Mouse (Mus musculus): ENCODE measurements around the gene Tfpt. TPM values are rescaled to one million over a fixed set of nuclear protein-coding genes. Genes with fewer than 3 reads are reported as not detected.
"Not testable (repeated sequence)": the region's sequence is repeated elsewhere in the genome, so short reads cannot be mapped to it uniquely, and the experiment has no call there.

Gene Tfpt
- polyA plus RNA-seq, 1 experiment: 3.3 TPM

DNA sequence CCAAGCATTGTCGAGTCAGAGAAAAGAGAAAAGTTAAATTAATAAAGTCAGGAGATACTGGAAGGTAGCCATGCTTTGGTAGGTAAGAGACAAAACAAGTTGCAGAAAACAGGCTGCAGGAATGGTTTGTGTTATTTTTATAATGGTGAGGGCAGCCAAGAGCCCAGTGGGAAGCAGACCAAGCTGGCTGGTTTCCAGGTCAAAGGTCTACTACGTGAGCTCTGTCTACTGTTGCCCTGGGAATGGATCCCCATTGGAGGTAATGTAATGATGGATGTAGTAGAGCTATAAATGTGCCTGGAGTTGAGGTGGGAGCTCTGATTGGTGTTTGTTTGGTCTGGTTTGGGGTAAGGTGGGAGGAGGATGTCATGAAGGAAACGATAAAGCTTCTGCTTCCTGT lies 20.6 kb downstream of the Tfpt start:
- H3K27me3 ChIP-seq (ENCODE audit: control insufficient read depth): peaks cover 2% of the 10 kb centered on the region; the same call in 1 of the 2 replicates
- no peaks in the 10 kb centered on the region for H3K4me1 ChIP-seq (ENCODE audit: control insufficient read depth)
- H3K36me3 ChIP-seq (ENCODE audit: control insufficient read depth): no peaks in the 10 kb centered on the region
- H3K9me3 ChIP-seq (ENCODE audit: control insufficient read depth, low read length): no peaks in the 10 kb centered on the region
- H3K4me3 ChIP-seq (replicated peaks): no peak overlapping the region
- TF ChIP-seq GATA1 (IDR thresholded peaks at IDR 0.05; ENCODE audit: low read length) (no peak), TAL1 (IDR thresholded peaks at IDR 0.05; ENCODE audit: low read length) (no peak)

DNA sequence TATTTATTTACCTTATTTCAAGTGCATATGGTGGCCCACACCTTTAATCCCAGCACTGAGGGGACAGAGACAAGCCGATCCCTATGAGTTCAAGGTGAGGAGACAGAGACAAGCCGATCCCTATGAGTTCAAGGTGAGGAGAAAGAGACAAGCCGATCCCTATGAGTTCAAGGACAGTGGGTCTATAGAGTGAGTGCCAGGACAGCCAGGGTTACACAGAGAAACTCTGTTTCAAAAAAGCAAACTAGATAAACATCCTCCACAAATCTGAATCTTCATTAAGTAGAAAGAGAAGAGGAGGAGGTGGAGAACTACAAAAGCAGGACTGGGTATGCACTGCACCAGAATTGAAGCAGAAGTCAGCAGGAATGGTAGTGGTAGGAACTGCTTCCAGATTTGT lies 21.1 kb downstream of the Tfpt start:
- Histone ChIP-seq H3K4me3 (replicated peaks) (no peak overlapping the region), H3K9me3 (ENCODE audit: control insufficient read depth, low read length) (no peaks in the 10 kb centered on the region), H3K4me1 (ENCODE audit: control insufficient read depth) (no peaks in the 10 kb centered on the region), H3K27me3 (ENCODE audit: control insufficient read depth) (peaks cover 2% of the 10 kb centered on the region; the same call in 1 of the 2 replicates), H3K36me3 (ENCODE audit: control insufficient read depth) (no peaks in the 10 kb centered on the region)
- TF ChIP-seq GATA1 (IDR thresholded peaks at IDR 0.05; ENCODE audit: low read length) (no peak), TAL1 (IDR thresholded peaks at IDR 0.05; ENCODE audit: low read length) (no peak)

DNA sequence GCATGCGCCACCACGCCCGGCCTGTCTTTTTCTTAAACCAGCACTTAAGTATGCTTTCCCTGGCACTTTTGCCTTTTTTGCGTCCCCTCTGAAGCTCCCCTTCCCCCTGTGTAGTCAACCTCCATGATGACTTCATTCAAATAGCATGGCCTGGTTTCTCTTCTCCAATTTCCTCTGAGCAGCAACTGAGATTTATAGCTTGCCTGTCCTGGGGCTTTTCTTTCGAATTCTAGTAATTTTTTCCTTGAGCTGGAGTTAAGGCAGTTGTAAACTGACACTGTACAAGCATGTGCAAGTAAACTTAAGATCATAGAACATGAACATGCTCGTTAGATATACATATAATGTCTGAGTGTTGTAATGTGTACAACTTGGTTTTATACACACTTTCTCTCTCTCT lies 22.3 kb downstream of the Tfpt start:
- Histone ChIP-seq H3K4me1 (ENCODE audit: control insufficient read depth) (no peaks in the 10 kb centered on the region), H3K36me3 (ENCODE audit: control insufficient read depth) (no peaks in the 10 kb centered on the region), H3K4me3 (replicated peaks) (no peak overlapping the region), H3K27me3 (ENCODE audit: control insufficient read depth) (no peaks in the 10 kb centered on the region), H3K9me3 (ENCODE audit: control insufficient read depth, low read length) (no peaks in the 10 kb centered on the region)
- TF ChIP-seq TAL1 (IDR thresholded peaks at IDR 0.05; ENCODE audit: low read length): no peak
- no peak for TF ChIP-seq GATA1 (IDR thresholded peaks at IDR 0.05; ENCODE audit: low read length)

DNA sequence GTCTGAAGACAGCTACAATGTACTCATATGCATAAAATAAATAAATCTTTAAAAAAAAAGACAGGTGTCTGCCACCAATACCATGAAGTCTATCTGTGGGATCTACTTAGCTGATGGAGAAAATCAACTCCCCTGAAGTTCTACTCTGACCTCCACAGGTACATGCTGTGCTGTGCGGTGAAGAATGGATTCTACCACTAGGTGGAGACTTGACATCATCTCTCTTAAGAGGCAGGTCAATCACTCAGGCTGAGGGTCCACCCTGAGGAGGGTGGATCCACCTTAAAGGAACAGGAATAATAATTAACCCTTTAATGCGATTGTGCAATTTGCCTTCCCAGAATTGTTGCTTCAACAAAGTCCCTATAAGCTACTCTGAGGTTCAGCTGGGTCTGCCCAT lies 22.9 kb downstream of the Tfpt start:
- H3K27me3 ChIP-seq (ENCODE audit: control insufficient read depth): no peaks in the 10 kb centered on the region
- H3K36me3 ChIP-seq (ENCODE audit: control insufficient read depth): no peaks in the 10 kb centered on the region
- no peak overlapping the region for H3K4me3 ChIP-seq (replicated peaks)
- H3K9me3 ChIP-seq (ENCODE audit: control insufficient read depth, low read length): no peaks in the 10 kb centered on the region
- TF ChIP-seq TAL1 (IDR thresholded peaks at IDR 0.05; ENCODE audit: low read length): no peak
- H3K4me1 ChIP-seq (ENCODE audit: control insufficient read depth): no peaks in the 10 kb centered on the region

DNA sequence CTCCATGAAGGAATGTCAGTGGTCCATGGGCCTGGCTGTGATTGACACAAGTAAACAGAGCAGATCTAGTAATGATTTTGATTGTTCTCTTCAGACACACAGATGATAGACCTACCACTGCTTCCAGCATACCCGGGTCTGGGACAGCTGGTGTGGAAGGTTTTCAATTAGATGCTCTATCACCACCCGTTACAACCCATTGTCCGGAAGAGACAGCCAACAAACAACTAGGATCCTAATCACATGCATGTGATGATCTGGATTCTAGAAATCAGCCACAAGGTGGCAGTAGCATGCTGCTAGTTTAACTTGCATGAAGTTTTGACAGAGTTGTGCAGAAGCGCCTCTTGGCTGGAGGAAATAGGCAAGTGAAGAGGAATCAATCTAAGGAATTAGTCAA lies 28.6 kb downstream of the Tfpt start:
- no peaks in the 10 kb centered on the region for H3K36me3 ChIP-seq (ENCODE audit: control insufficient read depth)
- H3K4me1 ChIP-seq (ENCODE audit: control insufficient read depth): no peaks in the 10 kb centered on the region
- H3K9me3 ChIP-seq (ENCODE audit: control insufficient read depth, low read length): no peaks in the 10 kb centered on the region
- no peak for TF ChIP-seq TAL1 (IDR thresholded peaks at IDR 0.05; ENCODE audit: low read length)
- TF ChIP-seq GATA1 (IDR thresholded peaks at IDR 0.05; ENCODE audit: low read length): no peak
- no peaks in the 10 kb centered on the region for H3K27me3 ChIP-seq (ENCODE audit: control insufficient read depth)
- no peak overlapping the region for H3K4me3 ChIP-seq (replicated peaks)

DNA sequence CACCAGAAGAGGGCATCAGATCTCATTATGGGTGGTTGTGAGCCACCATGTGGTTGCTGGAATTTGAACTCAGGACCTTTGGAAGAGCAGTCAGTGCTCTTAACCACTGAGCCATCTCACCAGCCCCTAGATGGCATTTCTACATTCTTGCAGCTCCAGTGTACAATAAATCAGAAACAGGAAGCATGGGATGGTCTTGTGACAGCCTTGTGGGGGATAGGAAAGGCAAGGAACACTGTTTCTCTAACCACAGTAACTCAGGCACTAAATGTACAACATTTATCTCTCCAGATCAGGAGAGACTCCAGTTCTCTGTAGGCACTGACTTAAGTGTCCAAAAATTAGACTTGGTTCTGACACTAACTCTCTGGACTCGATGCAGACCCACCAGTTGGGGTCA lies 32.0 kb downstream of the Tfpt start:
- H3K36me3 ChIP-seq (ENCODE audit: control insufficient read depth); H3K4me3 ChIP-seq (replicated peaks); H3K27me3 ChIP-seq (ENCODE audit: control insufficient read depth); H3K9me3 ChIP-seq (ENCODE audit: control insufficient read depth, low read length); H3K4me1 ChIP-seq (ENCODE audit: control insufficient read depth): not testable (repeated sequence)

DNA sequence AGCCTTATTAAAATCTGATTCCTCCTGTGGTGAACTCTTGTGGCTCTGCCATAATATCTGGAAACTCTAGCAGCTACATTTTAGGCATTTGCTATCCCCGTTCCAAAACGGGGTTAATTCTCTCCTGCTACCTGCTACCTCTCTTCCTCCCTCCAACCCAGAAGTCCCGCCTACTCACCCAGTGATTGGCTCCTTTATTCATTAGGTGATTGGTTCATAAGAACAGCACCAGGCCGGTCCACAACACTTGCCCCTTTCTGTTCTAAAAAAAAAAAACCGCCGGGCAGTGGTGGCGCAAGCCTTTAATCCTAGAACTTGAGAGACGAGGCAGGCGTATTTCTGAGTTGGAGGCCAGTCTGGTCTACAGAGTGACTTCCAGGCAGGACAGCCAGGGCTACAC lies 34.6 kb downstream of the Tfpt start:
- no peaks in the 10 kb centered on the region for H3K36me3 ChIP-seq (ENCODE audit: control insufficient read depth)
- H3K27me3 ChIP-seq (ENCODE audit: control insufficient read depth): no peaks in the 10 kb centered on the region
- H3K9me3 ChIP-seq (ENCODE audit: control insufficient read depth, low read length): no peaks in the 10 kb centered on the region
- H3K4me3 ChIP-seq (replicated peaks): peak overlapping the region; percentile 48
- H3K4me1 ChIP-seq (ENCODE audit: control insufficient read depth): peaks cover 6% of the 10 kb centered on the region
- TF ChIP-seq TAL1 (IDR thresholded peaks at IDR 0.05; ENCODE audit: low read length) (no peak), GATA1 (IDR thresholded peaks at IDR 0.05; ENCODE audit: low read length) (no peak)

DNA sequence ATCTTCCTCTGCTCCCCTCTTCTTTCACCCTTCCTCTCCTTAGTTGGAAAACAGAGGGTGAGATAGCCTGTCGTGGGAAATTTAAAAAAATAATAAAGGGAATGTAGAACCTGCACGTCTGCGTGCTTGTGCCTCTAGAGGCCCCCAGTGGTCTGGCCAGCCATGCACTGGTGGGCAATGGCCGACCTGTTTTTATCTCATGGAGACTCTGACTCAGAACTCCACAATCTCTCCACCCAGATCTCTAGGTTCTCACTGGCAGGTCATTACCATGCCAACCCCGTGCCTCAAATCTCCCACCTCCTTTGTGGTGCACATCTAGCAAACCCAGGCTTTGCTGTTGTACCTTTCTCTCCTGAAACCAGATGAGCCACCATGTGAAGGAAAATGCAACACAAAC lies 35.0 kb downstream of the Tfpt start:
- no peaks in the 10 kb centered on the region for H3K9me3 ChIP-seq (ENCODE audit: control insufficient read depth, low read length)
- peak overlapping the region; percentile 48 for H3K4me3 ChIP-seq (replicated peaks)

DNA sequence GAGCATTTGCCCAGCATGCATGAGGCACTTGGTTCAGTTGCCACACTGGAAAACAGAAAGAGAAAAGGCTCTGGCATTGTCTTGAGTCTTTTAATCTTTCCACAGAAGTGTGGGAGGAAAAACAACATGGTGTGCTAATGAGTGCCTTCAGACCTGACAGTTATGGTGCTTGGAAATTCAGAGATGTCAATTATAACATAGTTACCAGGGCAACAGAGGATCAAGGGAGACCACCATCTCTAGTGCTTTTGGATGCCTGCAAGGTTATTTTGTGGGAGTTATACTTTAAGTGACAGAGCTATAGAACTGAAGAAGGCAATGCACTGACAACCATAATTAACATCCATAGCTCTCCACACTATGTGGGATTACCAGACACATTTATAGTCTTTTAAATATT lies 35.9 kb downstream of the Tfpt start:
- Histone ChIP-seq H3K4me3 (replicated peaks) (no peak overlapping the region), H3K9me3 (ENCODE audit: control insufficient read depth, low read length) (no peaks in the 10 kb centered on the region), H3K36me3 (ENCODE audit: control insufficient read depth) (no peaks in the 10 kb centered on the region), H3K27me3 (ENCODE audit: control insufficient read depth) (no peaks in the 10 kb centered on the region), H3K4me1 (ENCODE audit: control insufficient read depth) (peaks cover 6% of the 10 kb centered on the region)
- TF ChIP-seq TAL1 (IDR thresholded peaks at IDR 0.05; ENCODE audit: low read length) (no peak), GATA1 (IDR thresholded peaks at IDR 0.05; ENCODE audit: low read length) (no peak)

More for the DNA sequence above, 35.0 kb downstream of the Tfpt start:
- Histone ChIP-seq H3K36me3 (ENCODE audit: control insufficient read depth) (no peaks in the 10 kb centered on the region), H3K27me3 (ENCODE audit: control insufficient read depth) (no peaks in the 10 kb centered on the region), H3K4me1 (ENCODE audit: control insufficient read depth) (peaks cover 6% of the 10 kb centered on the region)
- TF ChIP-seq GATA1 (IDR thresholded peaks at IDR 0.05; ENCODE audit: low read length) (0 out of 2 replicates have a peak, but pooled peaks have one; percentile 8), TAL1 (IDR thresholded peaks at IDR 0.05; ENCODE audit: low read length) (no peak)

DNA sequence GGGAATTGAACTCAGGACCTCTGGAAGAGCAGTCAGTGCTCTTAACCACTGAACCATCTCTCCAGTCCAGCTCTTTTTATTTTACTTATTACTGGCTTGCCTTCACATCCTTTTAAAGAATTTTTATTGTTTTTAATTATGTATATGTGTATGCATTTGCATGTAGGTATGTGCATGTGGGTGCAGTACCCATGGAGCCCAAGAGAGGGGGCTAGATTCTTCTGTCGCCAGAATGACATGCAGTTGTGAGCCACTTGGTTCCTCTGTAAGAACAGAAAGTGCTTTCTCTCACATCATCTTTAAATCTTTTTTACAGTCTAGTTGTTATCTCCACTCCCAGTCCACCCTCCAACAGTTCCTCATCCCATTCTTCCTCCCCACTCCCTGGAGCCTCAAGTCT lies 38.2 kb downstream of the Tfpt start:
- no peak for TF ChIP-seq TAL1 (IDR thresholded peaks at IDR 0.05; ENCODE audit: low read length)
- no peak for TF ChIP-seq GATA1 (IDR thresholded peaks at IDR 0.05; ENCODE audit: low read length)
- Histone ChIP-seq H3K4me1 (ENCODE audit: control insufficient read depth) (peaks cover 6% of the 10 kb centered on the region), H3K27me3 (ENCODE audit: control insufficient read depth) (no peaks in the 10 kb centered on the region), H3K4me3 (replicated peaks) (no peak overlapping the region), H3K36me3 (ENCODE audit: control insufficient read depth) (no peaks in the 10 kb centered on the region), H3K9me3 (ENCODE audit: control insufficient read depth, low read length) (no peaks in the 10 kb centered on the region)
